Mouse (Mus musculus): ENCODE measurements at regions not wholly inside any gene's neighbourhood (a gene's known extent, or its start where the extent isn't known, plus 50 kb on each side); places are given as distances from the start of the nearest gene placed in this dataset.

DNA sequence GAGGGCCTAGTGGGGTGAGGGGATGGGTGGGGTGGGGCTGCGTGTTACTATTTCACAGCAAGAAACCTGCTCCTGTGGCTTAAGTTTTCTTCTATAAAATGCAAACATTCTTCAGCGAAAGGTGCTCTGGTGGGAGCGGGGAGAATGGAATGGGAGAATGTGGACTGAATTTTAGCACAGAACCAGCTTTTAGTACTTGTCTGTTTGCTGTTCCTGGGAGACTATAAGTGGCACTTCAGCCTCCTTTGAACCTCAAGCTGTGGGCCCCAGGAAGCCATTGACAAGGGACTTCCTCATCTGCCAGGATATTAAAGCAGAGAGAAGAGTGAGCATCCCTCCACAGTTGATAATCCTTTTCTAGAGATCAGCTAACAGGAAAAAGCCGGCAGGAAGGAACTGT lies 580.2 kb downstream of the Zfp706 start:
- Histone ChIP-seq H3K4me2 (ENCODE audit: low read depth, low read length) (no peak overlapping the region), H3K27me3 (ENCODE audit: control insufficient read depth, insufficient read depth, low read depth, low read length) (no peaks in the 10 kb centered on the region), H3K27ac (ENCODE audit: low read length) (no peak overlapping the region), H3K9me3 (replicated peaks; ENCODE audit: control insufficient read depth, low read length) (no peaks in the 10 kb centered on the region), H3K4me1 (ENCODE audit: control insufficient read depth, low read depth, low read length) (no peaks in the 10 kb centered on the region), H3K4me3 (ENCODE audit: low read depth, low read length) (no peak overlapping the region), H3K36me3 (ENCODE audit: control insufficient read depth, insufficient read depth) (no peaks in the 10 kb centered on the region), H3K9ac (ENCODE audit: low read depth, low read length) (no peak overlapping the region)
- ATAC-seq (ENCODE audit: low read depth) = no peak
- 42% methylated on average over 4 of the region's 4 CpGs for WGBS (ENCODE audit: insufficient replicate concordance)

DNA sequence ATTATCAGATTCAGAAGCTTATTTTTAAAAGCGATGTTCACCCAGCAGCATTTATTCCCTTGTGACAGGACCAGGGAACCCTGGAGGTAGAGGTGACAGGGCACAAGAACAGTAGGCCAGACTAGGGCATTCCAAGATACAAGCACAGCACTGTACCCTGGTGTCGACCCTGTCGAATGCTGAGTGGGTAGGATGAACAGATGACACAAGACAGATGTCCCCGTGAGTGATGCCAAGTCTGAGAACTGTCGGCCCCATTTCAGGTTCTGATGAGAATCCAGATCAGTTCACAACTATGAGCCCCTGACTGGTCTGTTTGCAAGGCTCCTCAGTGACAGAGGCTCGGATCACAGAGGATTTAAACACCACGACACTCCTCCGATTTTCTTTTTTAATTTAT lies 581.7 kb downstream of the Zfp706 start:
- WGBS (ENCODE audit: insufficient replicate concordance) = 71% methylated on average over 8 of the region's 8 CpGs
- Histone ChIP-seq H3K4me3 (ENCODE audit: low read depth, low read length) (no peak overlapping the region), H3K9ac (ENCODE audit: low read depth, low read length) (no peak overlapping the region), H3K27me3 (ENCODE audit: control insufficient read depth, insufficient read depth, low read depth, low read length) (no peaks in the 10 kb centered on the region), H3K27ac (ENCODE audit: low read length) (no peak overlapping the region), H3K9me3 (replicated peaks; ENCODE audit: control insufficient read depth, low read length) (no peaks in the 10 kb centered on the region), H3K36me3 (ENCODE audit: control insufficient read depth, insufficient read depth) (no peaks in the 10 kb centered on the region), H3K4me2 (ENCODE audit: low read depth, low read length) (no peak overlapping the region), H3K4me1 (ENCODE audit: control insufficient read depth, low read depth, low read length) (no peaks in the 10 kb centered on the region)
- ATAC-seq (ENCODE audit: low read depth) = no peak

DNA sequence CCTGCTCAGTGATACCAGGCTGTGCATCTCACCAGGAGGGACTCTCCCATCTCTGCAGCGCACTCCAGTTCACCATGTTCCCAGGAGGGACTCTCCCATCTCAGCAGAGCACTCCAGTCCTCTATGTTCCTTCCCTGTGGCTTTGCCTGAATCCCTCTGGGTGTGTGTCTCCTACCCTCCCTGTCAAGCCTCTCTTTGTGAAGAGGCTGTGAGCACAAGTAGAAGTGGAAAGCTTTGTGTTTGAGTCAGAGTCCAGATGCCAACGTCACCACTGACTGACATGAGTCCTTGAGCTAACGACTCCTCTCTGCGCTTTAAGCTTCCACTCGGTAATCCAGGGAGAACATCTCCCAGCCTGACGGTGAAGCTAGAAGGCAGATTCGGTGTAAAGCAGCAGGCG lies 583.5 kb downstream of the Zfp706 start:
- Histone ChIP-seq H3K9ac (ENCODE audit: low read depth, low read length) (no peak overlapping the region), H3K36me3 (ENCODE audit: control insufficient read depth, insufficient read depth) (no peaks in the 10 kb centered on the region), H3K27ac (ENCODE audit: low read length) (no peak overlapping the region), H3K9me3 (replicated peaks; ENCODE audit: control insufficient read depth, low read length) (no peaks in the 10 kb centered on the region), H3K4me2 (ENCODE audit: low read depth, low read length) (no peak overlapping the region), H3K4me3 (ENCODE audit: low read depth, low read length) (no peak overlapping the region), H3K4me1 (ENCODE audit: control insufficient read depth, low read depth, low read length) (no peaks in the 10 kb centered on the region), H3K27me3 (ENCODE audit: control insufficient read depth, insufficient read depth, low read depth, low read length) (no peaks in the 10 kb centered on the region)
- WGBS (ENCODE audit: insufficient replicate concordance) = 74% methylated on average over 8 of the region's 8 CpGs
- ATAC-seq (ENCODE audit: low read depth) = no peak

DNA sequence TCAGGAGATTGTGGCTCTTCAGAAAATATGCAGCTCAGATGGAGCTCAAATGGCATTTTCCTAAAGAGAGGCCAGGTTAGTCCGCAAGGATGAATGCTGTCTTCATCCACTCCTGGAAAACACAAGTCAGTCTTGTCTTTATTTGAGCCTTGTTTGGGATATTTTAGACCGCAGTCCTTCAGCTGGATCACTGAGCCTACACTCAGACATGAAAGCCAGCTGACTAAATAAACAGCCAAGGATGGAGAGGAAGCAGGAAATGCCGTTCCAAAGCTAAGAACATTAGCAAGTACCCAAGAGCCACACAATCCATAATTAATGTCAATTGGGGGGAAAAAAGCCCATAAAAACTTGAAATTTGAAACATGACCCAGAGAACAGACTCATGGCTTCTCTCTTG lies 584.8 kb downstream of the Zfp706 start:
- WGBS (ENCODE audit: insufficient replicate concordance) = 57% methylated on average over 3 of the region's 3 CpGs
- Histone ChIP-seq H3K9ac (ENCODE audit: low read depth, low read length) (no peak overlapping the region), H3K4me3 (ENCODE audit: low read depth, low read length) (no peak overlapping the region), H3K27me3 (ENCODE audit: control insufficient read depth, insufficient read depth, low read depth, low read length) (no peaks in the 10 kb centered on the region; the same call in 1 of the 2 replicates), H3K4me2 (ENCODE audit: low read depth, low read length) (no peak overlapping the region), H3K27ac (ENCODE audit: low read length) (no peak overlapping the region), H3K9me3 (replicated peaks; ENCODE audit: control insufficient read depth, low read length) (no peaks in the 10 kb centered on the region), H3K36me3 (ENCODE audit: control insufficient read depth, insufficient read depth) (no peaks in the 10 kb centered on the region), H3K4me1 (ENCODE audit: control insufficient read depth, low read depth, low read length) (no peaks in the 10 kb centered on the region)
- no peak for ATAC-seq (ENCODE audit: low read depth)

DNA sequence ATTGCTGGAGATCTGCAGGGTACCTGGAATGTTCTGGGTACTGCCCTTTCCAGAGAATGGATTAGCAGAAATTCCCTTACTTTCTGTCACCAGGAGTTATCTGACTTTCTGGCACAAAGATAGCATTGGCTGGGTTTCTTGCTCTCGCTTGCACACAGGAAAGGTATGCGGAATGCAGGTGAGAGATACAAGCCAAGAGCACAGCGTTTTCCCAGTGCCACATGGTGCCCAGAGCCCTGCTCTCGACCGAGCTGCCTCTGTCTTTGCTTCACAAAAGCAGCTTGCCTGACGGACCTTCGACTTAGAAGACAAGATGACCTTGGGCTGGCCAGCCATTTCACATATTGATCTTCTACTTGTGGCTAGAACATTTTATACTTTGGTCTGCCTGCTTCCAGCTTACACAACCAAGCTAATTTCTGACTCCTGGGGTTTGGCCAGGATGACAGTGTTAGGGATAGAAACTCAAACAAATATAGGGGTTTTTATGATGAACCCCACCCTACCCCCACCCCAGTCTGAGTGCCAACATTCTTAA lies 587.6 kb downstream of the Zfp706 start:
- no peaks in the 10 kb centered on the region for H3K4me1 ChIP-seq (ENCODE audit: control insufficient read depth, low read depth, low read length)
- no peak overlapping the region for H3K9ac ChIP-seq (ENCODE audit: low read depth, low read length)
- no peak overlapping the region for H3K4me2 ChIP-seq (ENCODE audit: low read depth, low read length)
- peaks cover under 1% of the 10 kb centered on the region; the same call in 1 of the 2 replicates for H3K27me3 ChIP-seq (ENCODE audit: control insufficient read depth, insufficient read depth, low read depth, low read length)
- ATAC-seq (ENCODE audit: low read depth) = no peak
- H3K27ac ChIP-seq (ENCODE audit: low read length) = no peak overlapping the region
- no peak overlapping the region for H3K4me3 ChIP-seq (ENCODE audit: low read depth, low read length)
- no peaks in the 10 kb centered on the region for H3K36me3 ChIP-seq (ENCODE audit: control insufficient read depth, insufficient read depth)
- no peaks in the 10 kb centered on the region for H3K9me3 ChIP-seq (replicated peaks; ENCODE audit: control insufficient read depth, low read length)
- 65% methylated on average over 7 of the region's 7 CpGs for WGBS (ENCODE audit: insufficient replicate concordance)

DNA sequence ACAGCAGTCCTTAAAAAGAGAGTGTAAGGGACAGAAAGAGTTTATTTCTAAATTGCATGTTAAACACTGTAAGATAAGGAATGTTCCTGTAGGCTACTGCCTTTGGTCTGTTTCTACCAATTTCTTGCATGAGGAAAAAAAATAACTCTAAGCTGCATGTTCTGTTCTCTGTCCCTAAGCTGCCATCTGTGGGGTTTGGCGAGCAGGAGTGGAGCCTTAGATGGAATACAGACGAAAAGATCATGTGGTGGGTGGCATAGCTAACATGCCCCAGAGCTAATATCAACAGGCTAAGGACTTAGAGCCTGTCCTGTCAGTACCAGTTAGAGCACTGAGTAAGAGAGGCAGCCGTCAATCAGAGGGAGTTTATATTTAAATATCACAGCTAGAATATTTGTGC lies 590.1 kb downstream of the Zfp706 start:
- H3K4me1 ChIP-seq (ENCODE audit: control insufficient read depth, low read depth, low read length) = no peaks in the 10 kb centered on the region
- H3K9ac ChIP-seq (ENCODE audit: low read depth, low read length) = no peak overlapping the region
- H3K9me3 ChIP-seq (replicated peaks; ENCODE audit: control insufficient read depth, low read length) = no peaks in the 10 kb centered on the region
- WGBS (ENCODE audit: insufficient replicate concordance) = 54% methylated on average over 3 of the region's 3 CpGs
- no peak overlapping the region for H3K4me3 ChIP-seq (ENCODE audit: low read depth, low read length)
- H3K36me3 ChIP-seq (ENCODE audit: control insufficient read depth, insufficient read depth) = no peaks in the 10 kb centered on the region
- H3K27ac ChIP-seq (ENCODE audit: low read length) = no peak overlapping the region
- H3K4me2 ChIP-seq (ENCODE audit: low read depth, low read length) = no peak overlapping the region
- no peak for ATAC-seq (ENCODE audit: low read depth)
- peaks cover 2% of the 10 kb centered on the region; the same call in 1 of the 2 replicates for H3K27me3 ChIP-seq (ENCODE audit: control insufficient read depth, insufficient read depth, low read depth, low read length)

DNA sequence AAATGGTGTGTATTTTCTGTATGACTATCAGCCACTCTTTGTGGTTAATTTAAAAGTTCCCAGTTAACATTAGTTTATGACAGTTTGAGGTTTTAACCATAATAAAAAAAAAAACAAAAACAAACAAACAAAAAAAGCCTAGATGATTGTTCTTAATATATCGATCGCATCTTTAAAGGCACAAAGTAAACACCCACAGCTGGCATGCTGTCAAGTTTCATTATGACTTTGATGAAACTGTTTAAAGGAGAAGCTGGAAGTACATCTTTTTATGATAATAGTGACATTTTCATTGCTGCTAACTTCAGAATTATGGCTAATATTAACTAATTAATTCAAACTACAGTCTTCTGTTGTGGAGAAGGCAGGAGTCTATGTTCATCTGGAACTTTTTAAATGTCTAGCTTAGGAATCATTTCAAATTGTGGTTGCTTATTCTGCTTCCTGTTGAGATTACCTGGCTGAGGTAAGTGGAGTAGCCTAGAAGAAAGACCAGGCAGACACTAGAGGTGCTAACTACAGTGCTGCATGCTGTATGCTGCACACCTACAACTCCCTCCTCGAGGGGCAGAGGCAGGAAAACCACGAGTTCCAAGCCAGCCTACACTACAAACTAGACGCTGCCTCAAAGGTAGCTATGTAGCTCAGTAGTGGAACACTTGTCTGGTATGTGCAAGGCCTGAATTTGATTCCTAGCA lies 591.9 kb downstream of the Zfp706 start:
- peaks cover 2% of the 10 kb centered on the region; the same call in 1 of the 2 replicates for H3K27me3 ChIP-seq (ENCODE audit: control insufficient read depth, insufficient read depth, low read depth, low read length)
- H3K4me2 ChIP-seq (ENCODE audit: low read depth, low read length) = no peak overlapping the region
- H3K36me3 ChIP-seq (ENCODE audit: control insufficient read depth, insufficient read depth) = no peaks in the 10 kb centered on the region
- H3K9me3 ChIP-seq (replicated peaks; ENCODE audit: control insufficient read depth, low read length) = no peaks in the 10 kb centered on the region
- no peak overlapping the region for H3K4me3 ChIP-seq (ENCODE audit: low read depth, low read length)
- WGBS (ENCODE audit: insufficient replicate concordance) = 58% methylated on average over 5 of the region's 5 CpGs
- H3K27ac ChIP-seq (ENCODE audit: low read length) = no peak overlapping the region
- no peak overlapping the region for H3K9ac ChIP-seq (ENCODE audit: low read depth, low read length)
- no peaks in the 10 kb centered on the region for H3K4me1 ChIP-seq (ENCODE audit: control insufficient read depth, low read depth, low read length)
- ATAC-seq (ENCODE audit: low read depth) = no peak

DNA sequence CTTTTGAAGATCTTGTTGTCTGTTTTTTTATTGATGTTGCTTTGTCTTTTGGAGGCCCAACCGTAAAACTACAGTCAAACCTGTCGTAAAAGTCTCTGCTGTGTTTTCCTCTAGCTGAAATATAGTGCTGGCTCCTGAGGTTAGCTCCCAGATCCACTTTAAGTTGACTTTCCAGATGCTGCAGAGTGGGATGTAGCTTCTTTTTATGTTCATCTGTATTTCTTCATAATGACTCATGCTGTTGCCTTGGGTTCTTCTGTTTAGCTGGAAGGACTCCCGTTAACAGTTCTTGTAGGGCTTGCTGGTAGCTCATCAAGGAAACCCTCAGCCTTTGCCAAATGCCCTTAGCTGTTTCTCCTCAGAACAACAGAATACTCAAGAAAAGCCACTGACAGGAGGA lies 595.6 kb downstream of the Zfp706 start:
- Histone ChIP-seq H3K9ac (ENCODE audit: low read depth, low read length) (no peak overlapping the region), H3K36me3 (ENCODE audit: control insufficient read depth, insufficient read depth) (no peaks in the 10 kb centered on the region), H3K4me3 (ENCODE audit: low read depth, low read length) (no peak overlapping the region), H3K27ac (ENCODE audit: low read length) (no peak overlapping the region), H3K4me2 (ENCODE audit: low read depth, low read length) (no peak overlapping the region), H3K27me3 (ENCODE audit: control insufficient read depth, insufficient read depth, low read depth, low read length) (0 out of 2 replicates have a peak, but pooled peaks cover 2% of the 10 kb centered on the region), H3K4me1 (ENCODE audit: control insufficient read depth, low read depth, low read length) (no peaks in the 10 kb centered on the region), H3K9me3 (replicated peaks; ENCODE audit: control insufficient read depth, low read length) (no peaks in the 10 kb centered on the region)
- WGBS (ENCODE audit: insufficient replicate concordance) = 74% methylated on average over 3 of the region's 3 CpGs
- no peak for ATAC-seq (ENCODE audit: low read depth)

DNA sequence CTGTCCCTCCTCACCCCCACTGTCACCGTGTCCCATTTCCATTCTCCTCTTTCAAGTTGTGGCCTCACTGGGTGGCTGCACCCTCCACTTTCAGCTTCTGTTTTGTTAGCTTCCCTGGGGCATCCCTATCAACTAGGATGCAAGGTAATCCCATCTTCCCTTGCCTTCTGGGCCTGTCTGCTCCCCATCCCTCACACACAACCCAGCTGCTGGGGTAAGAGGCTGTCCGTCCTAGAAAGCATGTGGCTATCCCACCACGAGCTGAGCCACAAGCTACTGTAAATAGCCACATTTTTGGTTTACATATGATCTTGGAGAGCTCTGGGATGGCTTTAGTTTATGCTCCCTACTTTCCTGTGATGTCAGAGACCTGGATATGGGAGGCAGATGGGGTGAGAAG lies 602.1 kb downstream of the Zfp706 start:
- ATAC-seq (ENCODE audit: low read depth) = no peak
- H3K4me2 ChIP-seq (ENCODE audit: low read depth, low read length) = no peak overlapping the region
- H3K4me1 ChIP-seq (ENCODE audit: control insufficient read depth, low read depth, low read length) = no peaks in the 10 kb centered on the region
- 65% methylated on average over 3 of the region's 3 CpGs for WGBS (ENCODE audit: insufficient replicate concordance)
- H3K27me3 ChIP-seq (ENCODE audit: control insufficient read depth, insufficient read depth, low read depth, low read length) = no peaks in the 10 kb centered on the region; the same call in none of the 2 replicates
- H3K9ac ChIP-seq (ENCODE audit: low read depth, low read length) = no peak overlapping the region
- no peaks in the 10 kb centered on the region for H3K36me3 ChIP-seq (ENCODE audit: control insufficient read depth, insufficient read depth)
- no peak overlapping the region for H3K4me3 ChIP-seq (ENCODE audit: low read depth, low read length)
- H3K27ac ChIP-seq (ENCODE audit: low read length) = no peak overlapping the region
- no peaks in the 10 kb centered on the region for H3K9me3 ChIP-seq (replicated peaks; ENCODE audit: control insufficient read depth, low read length)

Measured in liver, embryonic 16.5 days (tissue).